Mouse (Mus musculus) ES-E14 (cell line): ENCODE data around the gene Atp2c2.

Experiments used
- CHD2 ChIP-seq: IDR thresholded peaks from 2 replicates; pipeline ENCODE4 v1.6.1; 2014; ENCODE audit warnings: mild to moderate bottlenecking, low read depth, low read length, inconsistent platforms
- ZC3H11A ChIP-seq: IDR thresholded peaks from 2 replicates; pipeline ENCODE4 v1.6.1; 2012; ENCODE audit warnings: low read depth, mild to moderate bottlenecking, inconsistent platforms, low read length, borderline replicate concordance

DNA sequence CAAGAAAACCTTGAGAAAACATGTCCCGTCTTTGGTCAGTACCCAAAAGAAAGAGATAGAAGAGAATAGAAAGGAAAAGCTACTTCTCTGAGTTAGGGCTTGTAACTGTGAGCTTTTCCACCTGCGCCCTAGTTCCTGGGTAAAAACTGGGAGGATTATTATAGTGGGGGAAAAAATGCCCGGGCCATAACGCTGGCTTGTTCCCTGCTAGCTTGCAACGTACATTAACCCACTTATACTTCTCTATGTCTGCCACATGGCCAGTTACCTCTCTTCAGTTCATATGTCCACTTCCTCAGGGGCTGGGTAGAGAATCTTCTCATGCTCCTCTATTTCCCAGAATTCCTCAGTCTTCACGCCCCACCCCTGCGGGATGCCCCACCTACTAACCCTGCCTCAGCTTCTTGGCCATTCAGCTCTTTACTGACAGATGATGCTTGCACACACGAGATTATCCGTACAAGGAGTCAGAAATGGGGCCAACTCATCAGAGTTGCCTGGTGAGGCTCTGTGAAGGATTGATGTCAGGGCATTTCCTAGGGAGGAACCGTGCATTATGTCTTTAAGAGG is 36.6 kb downstream of the Atp2c2 start:
- TF ChIP-seq CHD2 (no peak), ZC3H11A (no peak)
